Mouse (Mus musculus): ENCODE measurements around the gene Alg9. TPM values are rescaled to one million over a fixed set of nuclear protein-coding genes. Genes with fewer than 3 reads are reported as not detected.

Alg9 gene
- polyA plus RNA-seq, 1 experiment from 2014 or later: 35.0 TPM

DNA sequence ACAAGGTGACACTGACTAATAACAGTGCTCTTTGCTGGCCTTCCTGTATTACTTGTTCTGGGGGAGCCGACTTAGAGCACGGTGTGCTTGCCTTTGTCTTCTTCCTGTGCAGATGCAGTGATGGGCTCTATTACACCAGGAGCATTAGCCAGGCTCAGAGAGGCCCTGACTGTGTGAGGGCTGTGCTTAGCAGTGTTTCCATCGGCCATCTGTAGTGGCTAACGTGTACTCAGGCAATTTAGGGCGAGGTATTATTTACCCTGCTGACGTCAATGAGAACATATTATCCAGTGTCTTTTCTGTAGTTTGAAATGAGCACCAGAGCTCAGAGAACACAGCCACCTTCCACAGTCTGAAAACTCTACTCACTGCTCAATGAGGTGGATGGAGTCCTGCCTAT lies 114.4 kb downstream of the Alg9 start:
- Histone ChIP-seq H3K27ac (no peak overlapping the region), H3K4me1 (peaks cover 23% of the 10 kb centered on the region), H3K9me3 (no peaks in the 10 kb centered on the region), H3K4me3 (no peak overlapping the region), H3K27me3 (ENCODE audit: poor library complexity, severe bottlenecking) (no peaks in the 10 kb centered on the region), H3K36me3 (replicated peaks) (peaks cover 66% of the 10 kb centered on the region)
- 81% methylated on average over 6 of the region's 6 CpGs for WGBS
- DNase-seq (ENCODE audit: extremely low spot score, low spot score): no peak

DNA sequence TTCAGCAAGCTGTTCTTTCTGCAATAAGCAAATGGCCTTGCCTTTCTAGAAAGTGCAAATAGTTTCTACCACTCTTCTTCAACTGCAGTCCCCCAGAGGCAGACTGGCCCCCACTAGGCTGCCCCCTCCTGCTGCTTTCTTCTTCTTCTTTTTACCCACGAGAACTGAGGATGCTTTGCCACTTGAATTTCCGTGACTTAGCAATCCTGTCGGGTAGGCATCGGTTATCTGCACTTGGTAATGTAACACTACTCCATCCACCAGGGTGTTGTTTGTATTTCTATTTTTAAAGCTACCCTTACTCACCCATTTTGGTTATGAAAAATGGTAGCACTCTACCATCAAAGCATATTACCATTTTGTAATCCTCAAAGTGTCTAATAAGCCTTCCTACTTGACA lies 115.1 kb downstream of the Alg9 start:
- Histone ChIP-seq H3K27me3 (ENCODE audit: poor library complexity, severe bottlenecking) (no peaks in the 10 kb centered on the region), H3K4me3 (no peak overlapping the region), H3K27ac (no peak overlapping the region), H3K9me3 (no peaks in the 10 kb centered on the region), H3K36me3 (replicated peaks) (peaks cover 66% of the 10 kb centered on the region), H3K4me1 (peaks cover 23% of the 10 kb centered on the region)
- DNase-seq (ENCODE audit: extremely low spot score, low spot score): no peak
- WGBS: 90% methylated on average over 4 of the region's 4 CpGs

DNA sequence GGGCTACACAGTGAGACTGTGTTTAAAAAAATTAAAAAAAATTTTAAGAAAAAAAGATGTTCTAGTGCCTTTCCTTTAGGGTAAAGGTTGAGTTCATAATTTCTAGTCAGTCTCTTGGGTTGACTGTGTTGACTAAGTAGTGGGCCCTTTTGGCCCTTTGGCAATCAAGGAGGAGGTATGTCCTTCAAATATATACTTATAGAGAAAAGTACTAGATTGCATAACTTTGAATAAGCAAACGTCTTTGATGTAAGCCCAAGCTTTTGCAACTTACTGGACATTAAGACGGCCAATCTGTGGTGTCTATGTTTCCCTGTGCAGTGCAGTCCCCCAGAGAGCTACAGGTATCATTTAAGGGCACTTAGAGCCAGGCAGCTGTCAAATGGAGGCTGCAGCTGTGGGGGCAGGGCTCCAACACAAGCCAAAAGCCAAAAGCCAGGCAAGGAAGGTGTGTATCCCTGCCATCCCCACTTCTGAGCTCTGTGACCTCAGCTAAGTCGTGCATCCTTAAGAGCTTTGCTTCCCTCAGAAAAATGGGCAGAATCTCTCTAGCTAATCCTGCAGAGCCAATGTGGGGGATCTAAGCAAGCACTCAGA lies 115.8 kb downstream of the Alg9 start:
- Histone ChIP-seq H3K27me3 (ENCODE audit: poor library complexity, severe bottlenecking) (no peaks in the 10 kb centered on the region), H3K36me3 (replicated peaks) (peaks cover 66% of the 10 kb centered on the region), H3K9me3 (no peaks in the 10 kb centered on the region), H3K27ac (no peak overlapping the region), H3K4me3 (no peak overlapping the region), H3K4me1 (peaks cover 23% of the 10 kb centered on the region)
- DNase-seq (ENCODE audit: extremely low spot score, low spot score): no peak
- WGBS: 85% methylated on average over 3 of the region's 3 CpGs

Other genes with a start within 250 kb of the Alg9 start
- gene Pts, start 246.3 kb upstream of the Alg9 start, polyA plus RNA-seq (2016; fragmentation: Nextera tagmentation; extraction: Ambion mirVana): 81.2 and 86.5 TPM in 2 replicates
- 3.7 and 4.5 TPM in 2 replicates for gene Il18, start 220.2 kb upstream of the Alg9 start, polyA plus RNA-seq (2016; fragmentation: Nextera tagmentation; extraction: Ambion mirVana)
- 0.25 TPM in 2 replicates for gene Bco2, start 219.8 kb upstream of the Alg9 start, polyA plus RNA-seq (2016; fragmentation: Nextera tagmentation; extraction: Ambion mirVana)
- 0.17 TPM in 1 of 2 replicates, not detected in the other for gene Tex12, start 213.7 kb upstream of the Alg9 start, polyA plus RNA-seq (2016; fragmentation: Nextera tagmentation; extraction: Ambion mirVana)
- 325 and 340 TPM in 2 replicates for gene Sdhd, start 171.2 kb upstream of the Alg9 start, polyA plus RNA-seq (2016; fragmentation: Nextera tagmentation; extraction: Ambion mirVana)
- gene Timm8b, start 171.1 kb upstream of the Alg9 start, polyA plus RNA-seq (2016; fragmentation: Nextera tagmentation; extraction: Ambion mirVana): 308 and 321 TPM in 2 replicates
- 6.5 and 7.9 TPM in 2 replicates for gene Pih1d2, start 157.7 kb upstream of the Alg9 start, polyA plus RNA-seq (2016; fragmentation: Nextera tagmentation; extraction: Ambion mirVana)
- 20.5 and 22.1 TPM in 2 replicates for gene Nkapd1, start 157.6 kb upstream of the Alg9 start, polyA plus RNA-seq (2016; fragmentation: Nextera tagmentation; extraction: Ambion mirVana)
- 54.0 and 59.0 TPM in 2 replicates for gene Dlat, start 115.2 kb upstream of the Alg9 start, polyA plus RNA-seq (2016; fragmentation: Nextera tagmentation; extraction: Ambion mirVana)
- 22.2 and 23.0 TPM in 2 replicates for gene Dixdc1, start 35.5 kb upstream of the Alg9 start, polyA plus RNA-seq (2016; fragmentation: Nextera tagmentation; extraction: Ambion mirVana)
- 2.1 and 2.5 TPM in 2 replicates for gene 2310030G06Rik, start 28.5 kb upstream of the Alg9 start, polyA plus RNA-seq (2016; fragmentation: Nextera tagmentation; extraction: Ambion mirVana)
- gene Cryab, start 23.7 kb upstream of the Alg9 start, polyA plus RNA-seq (2016; fragmentation: Nextera tagmentation; extraction: Ambion mirVana): 3.2 and 5.7 TPM in 2 replicates
- 0.69 and 1.1 TPM in 2 replicates for gene Hspb2, start 22.7 kb upstream of the Alg9 start, polyA plus RNA-seq (2016; fragmentation: Nextera tagmentation; extraction: Ambion mirVana)
- 12.2 and 14.5 TPM in 2 replicates for gene Fdxacb1, start 6.8 kb upstream of the Alg9 start, polyA plus RNA-seq (2016; fragmentation: Nextera tagmentation; extraction: Ambion mirVana)
- gene 1110032A03Rik, start 501 bp downstream of the Alg9 start, polyA plus RNA-seq (2016; fragmentation: Nextera tagmentation; extraction: Ambion mirVana): 23.2 and 24.7 TPM in 2 replicates
- 170 and 171 TPM in 2 replicates for gene Ppp2r1b, start 70.3 kb downstream of the Alg9 start, polyA plus RNA-seq (2016; fragmentation: Nextera tagmentation; extraction: Ambion mirVana)
- 18.2 and 19.2 TPM in 2 replicates for gene Sik2, start 234.1 kb downstream of the Alg9 start, polyA plus RNA-seq (2016; fragmentation: Nextera tagmentation; extraction: Ambion mirVana)

All from forebrain, embryonic 10.5 days (tissue).